Mouse (Mus musculus) adrenal gland, postnatal 36 days (tissue): Measurements from ENCODE around the gene Col4a3. TPM values are rescaled to one million over a fixed set of nuclear protein-coding genes. Genes with fewer than 3 reads are reported as not detected.

Source experiments
- DNase-seq, 2 experiments: peaks; one replicate each; pipeline ENCODE4 v3.0.0; 2021; ENCODE audit warnings: mixed read lengths in 1 of 2
- total RNA-seq, 2 experiments: library from RNA; stranded (reverse); gene quantifications; 2 replicates each; pipeline ENCODE4 v1.2.3; 2021

Col4a3 gene
- total RNA-seq, 2 experiments from 2014 or later, result 2.9 to 4.5 TPM

GRCm38 (mm10) chr1:82663522-82663921 lies 76.8 kb downstream of the Col4a3 start:
- DNase-seq, result no peak

- no peak for DNase-seq
Observed at GRCm38 (mm10) chr1:82686328-82686727, 99.6 kb downstream of the Col4a3 start.

GRCm38 (mm10) chr1:82686866-82687265 lies 100.1 kb downstream of the Col4a3 start:
- DNase-seq, result no peak

GRCm38 (mm10) chr1:82687931-82688330 lies 101.2 kb downstream of the Col4a3 start:
- DNase-seq, result no peak

GRCm38 (mm10) chr1:82695915-82696314 lies 109.2 kb downstream of the Col4a3 start:
- DNase-seq, result no peak

GRCm38 (mm10) chr1:82717816-82718512 lies 131.2 kb downstream of the Col4a3 start:
- no peak for DNase-seq

GRCm38 (mm10) chr1:82724339-82725025 lies 137.8 kb downstream of the Col4a3 start, which contains the start of gene Mff:
Gene Mff (plus strand): TSS chr1:82724890.
- DNase-seq, result peak; percentile 94

- DNase-seq, result peak; percentile 88 to 89
Observed at GRCm38 (mm10) chr1:82725026-82725874, 138.5 kb downstream of the Col4a3 start.

- DNase-seq, result no peak
Observed at GRCm38 (mm10) chr1:82725875-82726185, 139.1 kb downstream of the Col4a3 start.

GRCm38 (mm10) chr1:82726482-82726881 lies 139.8 kb downstream of the Col4a3 start:
- no peak for DNase-seq

GRCm38 (mm10) chr1:82733357-82733756 lies 146.6 kb downstream of the Col4a3 start:
- no peak for DNase-seq

GRCm38 (mm10) chr1:82738066-82738465 lies 151.3 kb downstream of the Col4a3 start:
- no peak for DNase-seq

GRCm38 (mm10) chr1:82741539-82741938 lies 154.8 kb downstream of the Col4a3 start:
- DNase-seq, result no peak

GRCm38 (mm10) chr1:82743962-82744361 lies 157.2 kb downstream of the Col4a3 start:
- peak in 1 of 2 experiments; percentile 5 for DNase-seq

GRCm38 (mm10) chr1:82746408-82746807 lies 159.7 kb downstream of the Col4a3 start:
- no peak for DNase-seq

- no peak for DNase-seq
Observed at GRCm38 (mm10) chr1:82747714-82748452, 161.2 kb downstream of the Col4a3 start.

GRCm38 (mm10) chr1:82759520-82759919 lies 172.8 kb downstream of the Col4a3 start:
- DNase-seq, result no peak

GRCm38 (mm10) chr1:82761454-82762169 lies 174.9 kb downstream of the Col4a3 start:
- no peak for DNase-seq

- DNase-seq, result no peak
Observed at GRCm38 (mm10) chr1:82762274-82762673, 175.6 kb downstream of the Col4a3 start.

GRCm38 (mm10) chr1:82766227-82766626 lies 179.5 kb downstream of the Col4a3 start:
- DNase-seq, result no peak

- DNase-seq, result no peak
Observed at GRCm38 (mm10) chr1:82766641-82767040, 179.9 kb downstream of the Col4a3 start.
